Mouse (Mus musculus) lung, adult 2 months (tissue): Measurements from ENCODE around the gene Dmrtc2.

Source experiments
- CTCF ChIP-seq: fragments of 200-500 bp; IDR thresholded peaks from 2 replicates; pipeline ENCODE4 v1.5.1; 2011; ENCODE audit warnings: mild to moderate bottlenecking, low read length, control low read depth; ENCODE audit not compliant: insufficient read depth
- POLR2A ChIP-seq: fragments of 200-500 bp; IDR thresholded peaks from 2 replicates; pipeline ENCODE4 v1.6.1; 2011; ENCODE audit warnings: low read depth, mild to moderate bottlenecking, control low read depth, low read length, borderline replicate concordance; ENCODE audit errors: extremely low read depth

- TF ChIP-seq POLR2A (no peak), CTCF (no peak)
Observed at GRCm38 (mm10) chr7:24864156-24864555, 5.7 kb upstream of the Dmrtc2 start.
